Mouse (Mus musculus): Measurements from ENCODE around the gene Hps5. TPM values are rescaled to one million over a fixed set of nuclear protein-coding genes. Genes with fewer than 3 reads are reported as not detected.
"Not testable (repeated sequence)": the region's sequence is repeated elsewhere in the genome, so short reads cannot be mapped to it uniquely, and the experiment has no call there.

The Hps5 gene
- total RNA-seq, 1 experiment, result 17.4 TPM

GRCm38 (mm10) chr7:46745816-46746215 is 50.0 kb downstream of the Hps5 start:
- TF ChIP-seq ZNF384 (IDR thresholded peaks at IDR 0.05; ENCODE audit: low read depth, low read length) (no peak), ZC3H11A (IDR thresholded peaks at IDR 0.05; ENCODE audit: borderline replicate concordance, low read depth, low read length) (no peak), MAFK (IDR thresholded peaks at IDR 0.05; ENCODE audit: insufficient read depth, low read depth, low read length) (no peak), HCFC1 (IDR thresholded peaks at IDR 0.05; ENCODE audit: borderline replicate concordance, insufficient read depth, low read length) (no peak)

GRCm38 (mm10) chr7:46742880-46743279 is 53.0 kb downstream of the Hps5 start, which contains the start of gene Saa1:
Gene Saa1 (minus strand): TSS chr7:46742980.
- in situ Hi-C loops (cut with MboI; ENCODE audit: low sequenced_read_pairs in 2 of 2, unreplicated experiment in 2 of 2), result not testable (repeated sequence)

More at GRCm38 (mm10) chr7:46745816-46746215, 50.0 kb downstream of the Hps5 start:
- Histone ChIP-seq H3K9me3 (ENCODE audit: control insufficient read depth, insufficient read depth, low read depth, low read length) (no peaks in the 10 kb centered on the region), H3K27ac (ENCODE audit: insufficient read depth, low read depth, low read length, poor library complexity, severe bottlenecking) (no peak overlapping the region), H3K4me3 (ENCODE audit: insufficient read depth in 1 of 2, low read depth in 1 of 2, low read length in 2 of 2, poor library complexity in 1 of 2, severe bottlenecking in 1 of 2) (no peak overlapping the region), H3K36me3 (ENCODE audit: control insufficient read depth, insufficient read depth, low read length, poor library complexity, severe bottlenecking) (no peaks in the 10 kb centered on the region), H3K9ac (ENCODE audit: insufficient read depth, low read depth, low read length, poor library complexity, severe bottlenecking) (no peak overlapping the region), H3K4me1 (ENCODE audit: control insufficient read depth in 2 of 2, insufficient read depth in 2 of 2, low read length in 2 of 2, poor library complexity in 1 of 2) (peaks cover 2 to 5% of the 10 kb centered on the region in 2 experiments; a peak in 2 of 4 replicates)
- in situ Hi-C loops (cut with MboI; ENCODE audit: low sequenced_read_pairs in 2 of 2, unreplicated experiment in 2 of 2), result no loop called here
- no peak for DNase-seq (ENCODE audit: low read depth, low spot score)

GRCm38 (mm10) chr7:46740041-46740440 is 55.8 kb downstream of the Hps5 start:
- H3K36me3 ChIP-seq (ENCODE audit: control insufficient read depth, insufficient read depth, low read length, poor library complexity, severe bottlenecking); H3K4me3 ChIP-seq (ENCODE audit: insufficient read depth in 1 of 2, low read depth in 1 of 2, low read length in 2 of 2, poor library complexity in 1 of 2, severe bottlenecking in 1 of 2); H3K4me1 ChIP-seq (ENCODE audit: control insufficient read depth in 2 of 2, insufficient read depth in 2 of 2, low read length in 2 of 2, poor library complexity in 1 of 2); H3K9ac ChIP-seq (ENCODE audit: insufficient read depth, low read depth, low read length, poor library complexity, severe bottlenecking); DNase-seq (ENCODE audit: low read depth, low spot score); H3K9me3 ChIP-seq (ENCODE audit: control insufficient read depth, insufficient read depth, low read depth, low read length); in situ Hi-C loops (cut with MboI; ENCODE audit: low sequenced_read_pairs in 2 of 2, unreplicated experiment in 2 of 2); H3K27ac ChIP-seq (ENCODE audit: insufficient read depth, low read depth, low read length, poor library complexity, severe bottlenecking): not testable (repeated sequence)

More at GRCm38 (mm10) chr7:46742880-46743279, 53.0 kb downstream of the Hps5 start, which contains the start of gene Saa1:
- not testable (repeated sequence) for H3K9me3 ChIP-seq (ENCODE audit: control insufficient read depth, insufficient read depth, low read depth, low read length); H3K4me1 ChIP-seq (ENCODE audit: control insufficient read depth in 2 of 2, insufficient read depth in 2 of 2, low read length in 2 of 2, poor library complexity in 1 of 2); H3K27ac ChIP-seq (ENCODE audit: insufficient read depth, low read depth, low read length, poor library complexity, severe bottlenecking); H3K9ac ChIP-seq (ENCODE audit: insufficient read depth, low read depth, low read length, poor library complexity, severe bottlenecking); H3K4me3 ChIP-seq (ENCODE audit: insufficient read depth in 1 of 2, low read depth in 1 of 2, low read length in 2 of 2, poor library complexity in 1 of 2, severe bottlenecking in 1 of 2); DNase-seq (ENCODE audit: low read depth, low spot score); H3K36me3 ChIP-seq (ENCODE audit: control insufficient read depth, insufficient read depth, low read length, poor library complexity, severe bottlenecking)

- H3K9ac ChIP-seq (ENCODE audit: insufficient read depth, low read depth, low read length, poor library complexity, severe bottlenecking), result no peak overlapping the region
- no peaks in the 10 kb centered on the region for H3K9me3 ChIP-seq (ENCODE audit: control insufficient read depth, insufficient read depth, low read depth, low read length)
- no peak for DNase-seq (ENCODE audit: low read depth, low spot score)
- H3K4me1 ChIP-seq (ENCODE audit: control insufficient read depth in 2 of 2, insufficient read depth in 2 of 2, low read length in 2 of 2, poor library complexity in 1 of 2), result no peaks in the 10 kb centered on the region
- no peak overlapping the region for H3K27ac ChIP-seq (ENCODE audit: insufficient read depth, low read depth, low read length, poor library complexity, severe bottlenecking)
- in situ Hi-C loops (cut with MboI; ENCODE audit: low sequenced_read_pairs in 2 of 2, unreplicated experiment in 2 of 2), result no loop called here
- no peaks in the 10 kb centered on the region for H3K36me3 ChIP-seq (ENCODE audit: control insufficient read depth, insufficient read depth, low read length, poor library complexity, severe bottlenecking)
- H3K4me3 ChIP-seq (ENCODE audit: insufficient read depth in 1 of 2, low read depth in 1 of 2, low read length in 2 of 2, poor library complexity in 1 of 2, severe bottlenecking in 1 of 2), result no peak overlapping the region
- TF ChIP-seq MAFK (IDR thresholded peaks at IDR 0.05; ENCODE audit: insufficient read depth, low read depth, low read length), result no peak
- TF ChIP-seq CHD2 (IDR thresholded peaks at IDR 0.05; ENCODE audit: low read depth, low read length), result no peak
- no peak for TF ChIP-seq ZNF384 (IDR thresholded peaks at IDR 0.05; ENCODE audit: low read depth, low read length)
- TF ChIP-seq ZC3H11A (IDR thresholded peaks at IDR 0.05; ENCODE audit: borderline replicate concordance, low read depth, low read length), result no peak
- TF ChIP-seq HCFC1 (IDR thresholded peaks at IDR 0.05; ENCODE audit: borderline replicate concordance, insufficient read depth, low read length), result no peak
These were observed 57.1 kb downstream of the Hps5 start for GRCm38 (mm10) chr7:46738561-46739460.

- Histone ChIP-seq H3K36me3 (ENCODE audit: control insufficient read depth, insufficient read depth, low read length, poor library complexity, severe bottlenecking) (no peaks in the 10 kb centered on the region), H3K4me1 (ENCODE audit: control insufficient read depth in 2 of 2, insufficient read depth in 2 of 2, low read length in 2 of 2, poor library complexity in 1 of 2) (no peaks in the 10 kb centered on the region), H3K4me3 (ENCODE audit: insufficient read depth in 1 of 2, low read depth in 1 of 2, low read length in 2 of 2, poor library complexity in 1 of 2, severe bottlenecking in 1 of 2) (no peak overlapping the region), H3K27ac (ENCODE audit: insufficient read depth, low read depth, low read length, poor library complexity, severe bottlenecking) (no peak overlapping the region), H3K9ac (ENCODE audit: insufficient read depth, low read depth, low read length, poor library complexity, severe bottlenecking) (no peak overlapping the region), H3K9me3 (ENCODE audit: control insufficient read depth, insufficient read depth, low read depth, low read length) (no peaks in the 10 kb centered on the region)
- TF ChIP-seq ZC3H11A (IDR thresholded peaks at IDR 0.05; ENCODE audit: borderline replicate concordance, low read depth, low read length), result no peak
- no peak for TF ChIP-seq CHD2 (IDR thresholded peaks at IDR 0.05; ENCODE audit: low read depth, low read length)
- no peak for TF ChIP-seq ZNF384 (IDR thresholded peaks at IDR 0.05; ENCODE audit: low read depth, low read length)
- no peak for TF ChIP-seq MAFK (IDR thresholded peaks at IDR 0.05; ENCODE audit: insufficient read depth, low read depth, low read length)
- no peak for TF ChIP-seq HCFC1 (IDR thresholded peaks at IDR 0.05; ENCODE audit: borderline replicate concordance, insufficient read depth, low read length)
- in situ Hi-C loops (cut with MboI; ENCODE audit: low sequenced_read_pairs in 2 of 2, unreplicated experiment in 2 of 2), result no loop called here
- no peak for DNase-seq (ENCODE audit: low read depth, low spot score)
These were observed 60.9 kb downstream of the Hps5 start for GRCm38 (mm10) chr7:46734983-46735382.
